Comparison of ENCODE assay signal across 20 mouse cellular contexts in genomic region chr4:32049824-32050223, GRCm38 (mm10).
DNase-seq lines count a peak whose midpoint lies in the region; ATAC-seq and TF ChIP-seq lines count a peak whose summit lies in the region.
"Had no signal": no experiment of that assay in that cellular context is flagged by ENCODE, and none has a peak within 500 bp of the region (broad histone marks: within the 10 kb centered on the region; RNA-seq: fewer than 3 reads in every experiment).

No protein-coding gene starts in this region.

- H3K9me3 ChIP-seq in hindbrain, embryonic 14.5 days (ENCODE audit: control insufficient read depth, low read length): no peaks in the 10 kb centered on the region
- no peaks in the 10 kb centered on the region for H3K9me3 ChIP-seq in hindbrain, embryonic 11.5 days (ENCODE audit: control insufficient read depth, low read length)
- no peaks in the 10 kb centered on the region for H3K9me3 ChIP-seq in hindbrain, postnatal 0 days (ENCODE audit: low read length)
- H3K9me3 ChIP-seq in kidney, embryonic 15.5 days (replicated peaks): no peaks in the 10 kb centered on the region
- H3K9me3 ChIP-seq: embryonic facial prominence, embryonic 12.5 days had no signal

- no peaks in the 10 kb centered on the region for H3K27me3 ChIP-seq in hindbrain, embryonic 14.5 days (ENCODE audit: control insufficient read depth, insufficient read depth, low read length)
- H3K27me3 ChIP-seq in hindbrain, embryonic 11.5 days (ENCODE audit: control insufficient read depth, insufficient read depth, low read length): no peaks in the 10 kb centered on the region; the same call in 1 of the 2 replicates
- no peaks in the 10 kb centered on the region for H3K27me3 ChIP-seq in hindbrain, postnatal 0 days (ENCODE audit: insufficient read depth, low read length)
- no peaks in the 10 kb centered on the region for H3K27me3 ChIP-seq in kidney, embryonic 15.5 days
- H3K27me3 ChIP-seq: embryonic facial prominence, embryonic 12.5 days had no signal

- H3K4me2 ChIP-seq in hindbrain, embryonic 14.5 days (replicated peaks): no peak overlapping the region
- no peak overlapping the region for H3K4me2 ChIP-seq in hindbrain, embryonic 11.5 days (replicated peaks; ENCODE audit: low read depth, low read length)
- no peak overlapping the region for H3K4me2 ChIP-seq in hindbrain, postnatal 0 days (ENCODE audit: low read depth, low read length)
- no peak overlapping the region for H3K4me2 ChIP-seq in kidney, embryonic 15.5 days
- H3K4me2 ChIP-seq: embryonic facial prominence, embryonic 12.5 days had no signal

- peak overlapping the region; percentile 14; the same call in 1 of the 2 replicates for H3K27ac ChIP-seq in hindbrain, embryonic 14.5 days
- H3K27ac ChIP-seq in hindbrain, embryonic 11.5 days (ENCODE audit: low read depth, low read length): no peak overlapping the region
- H3K27ac ChIP-seq in hindbrain, postnatal 0 days: no peak overlapping the region
- no peak overlapping the region for H3K27ac ChIP-seq in kidney, embryonic 15.5 days
- H3K27ac ChIP-seq: embryonic facial prominence, embryonic 12.5 days; gastrocnemius, adult 2 months; layer of hippocampus, adult 2 months had no signal

- H3K4me1 ChIP-seq in hindbrain, embryonic 14.5 days (replicated peaks; ENCODE audit: control insufficient read depth, insufficient read depth, low read length): peaks cover 4% of the 10 kb centered on the region; the same call in 1 of the 2 replicates
- H3K4me1 ChIP-seq in hindbrain, embryonic 11.5 days (replicated peaks; ENCODE audit: control insufficient read depth, insufficient read depth, low read length): no peaks in the 10 kb centered on the region
- H3K4me1 ChIP-seq in hindbrain, postnatal 0 days (ENCODE audit: insufficient read depth, low read length): no peaks in the 10 kb centered on the region
- peaks cover 7% of the 10 kb centered on the region for H3K4me1 ChIP-seq in kidney, embryonic 15.5 days
- H3K4me1 ChIP-seq: embryonic facial prominence, embryonic 12.5 days had no signal

- 39% methylated on average over 4 of the region's 4 CpGs for WGBS in hindbrain, embryonic 14.5 days
- 78% methylated on average over 4 of the region's 4 CpGs for WGBS in hindbrain, embryonic 11.5 days
- WGBS in hindbrain, postnatal 0 days: 19% methylated on average over 4 of the region's 4 CpGs
- WGBS in kidney, embryonic 15.5 days: 68% methylated on average over 4 of the region's 4 CpGs

- ATAC-seq in hindbrain, embryonic 14.5 days (ENCODE audit: low FRiP score): peak; percentile 61
- ATAC-seq in hindbrain, embryonic 11.5 days (ENCODE audit: low FRiP score): no peak
- peak; percentile 37; the same call in 1 of the 2 replicates for ATAC-seq in hindbrain, postnatal 0 days
- no peak for ATAC-seq in kidney, embryonic 15.5 days (replicated peaks; ENCODE audit: low FRiP score)
- ATAC-seq in megakaryocyte-erythroid progenitor cell, adult 5-6 weeks (replicated peaks; ENCODE audit: low FRiP score, low TSS enrichment, poor library complexity, severe bottlenecking): no peak
- ATAC-seq: activated CD4-positive, CD25-positive, alpha-beta regulatory T cell, adult 4 months; intestine, embryonic 16.5 days had no signal

- DNase-seq in hindbrain, embryonic 14.5 days (ENCODE audit: low spot score): peak; percentile 50
- DNase-seq in hindbrain, embryonic 11.5 days (ENCODE audit: low spot score): no peak
- DNase-seq in retina, postnatal 1 day: peak; percentile 34
- no peak for DNase-seq in retina, embryonic 14.5 days (ENCODE audit: low spot score)
- peak; percentile 57 for DNase-seq in hindbrain, postnatal 0 days (ENCODE audit: low spot score)
- DNase-seq: adrenal gland, adult 8-10 months; cerebellum, adult 2 months; cerebellum, postnatal 25 days; gastrocnemius, adult 2 months; kidney, adult 9 months; kidney, postnatal 25 days; lung, postnatal 4 days; right cerebral cortex, postnatal 4 days; thymus, postnatal 25 days had no signal

- TF ChIP-seq CTCF in hindbrain, postnatal 0 days (IDR thresholded peaks at IDR 0.05; ENCODE audit: low read depth): no peak

- no peak overlapping the region for H3K9ac ChIP-seq in hindbrain, embryonic 14.5 days
- H3K9ac ChIP-seq in hindbrain, embryonic 11.5 days (ENCODE audit: low read depth, low read length): no peak overlapping the region
- peak overlapping the region; percentile 13; the same call in 1 of the 2 replicates for H3K9ac ChIP-seq in hindbrain, postnatal 0 days (replicated peaks; ENCODE audit: low read length)
- no peak overlapping the region for H3K9ac ChIP-seq in kidney, embryonic 15.5 days
- H3K9ac ChIP-seq: embryonic facial prominence, embryonic 12.5 days had no signal

- no peak overlapping the region for H3K4me3 ChIP-seq in hindbrain, embryonic 14.5 days (replicated peaks; ENCODE audit: low read length)
- no peak overlapping the region for H3K4me3 ChIP-seq in hindbrain, embryonic 11.5 days (ENCODE audit: low read depth, low read length)
- no peak overlapping the region for H3K4me3 ChIP-seq in hindbrain, postnatal 0 days (ENCODE audit: low read length)
- H3K4me3 ChIP-seq in kidney, embryonic 15.5 days (replicated peaks): no peak overlapping the region
- H3K4me3 ChIP-seq: embryonic facial prominence, embryonic 12.5 days; gastrocnemius, adult 2 months; layer of hippocampus, adult 2 months had no signal

- H3K36me3 ChIP-seq in hindbrain, embryonic 14.5 days (replicated peaks; ENCODE audit: control insufficient read depth, insufficient read depth): no peaks in the 10 kb centered on the region
- H3K36me3 ChIP-seq in hindbrain, embryonic 11.5 days (ENCODE audit: control insufficient read depth, insufficient read depth, low read length): no peaks in the 10 kb centered on the region
- no peaks in the 10 kb centered on the region for H3K36me3 ChIP-seq in hindbrain, postnatal 0 days (ENCODE audit: insufficient read depth, low read length)
- H3K36me3 ChIP-seq in kidney, embryonic 15.5 days: no peaks in the 10 kb centered on the region
- H3K36me3 ChIP-seq: embryonic facial prominence, embryonic 12.5 days had no signal

Comparison
In these comparisons a context has a peak if more than half of its experiments do, and no peak if none do; other contexts are left out.
1. ATAC-seq: peak in hindbrain, embryonic 14.5 days (single experiment) and hindbrain, postnatal 0 days (single experiment); none in hindbrain, embryonic 11.5 days (single experiment), kidney, embryonic 15.5 days (single experiment) and megakaryocyte-erythroid progenitor cell, adult 5-6 weeks (single experiment).
2. DNase-seq: peak in hindbrain, embryonic 14.5 days (single experiment), retina, postnatal 1 day (single experiment) and hindbrain, postnatal 0 days (single experiment); none in hindbrain, embryonic 11.5 days (single experiment) and retina, embryonic 14.5 days (single experiment).